Mouse (Mus musculus): ENCODE data around the gene Atf6.

Gene Atf6

GRCm38 (mm10) chr1:170709034-170709433 is 158.5 kb downstream of the Atf6 start:
- DNase-seq (ENCODE audit: low read depth, low spot score) = no peak

- no peak for DNase-seq (ENCODE audit: low read depth, low spot score)
Measured at GRCm38 (mm10) chr1:170706046-170706445, 161.5 kb downstream of the Atf6 start.

- no peak for DNase-seq (ENCODE audit: low read depth, low spot score)
Measured at GRCm38 (mm10) chr1:170704911-170705594, 162.5 kb downstream of the Atf6 start.

GRCm38 (mm10) chr1:170704103-170704502 is 163.5 kb downstream of the Atf6 start:
- no peak for DNase-seq (ENCODE audit: low read depth, low spot score)

GRCm38 (mm10) chr1:170702958-170703357 is 164.6 kb downstream of the Atf6 start:
- no peak for DNase-seq (ENCODE audit: low read depth, low spot score)

GRCm38 (mm10) chr1:170702263-170702662 is 165.3 kb downstream of the Atf6 start:
- DNase-seq (ENCODE audit: low read depth, low spot score) = no peak

- no peak for DNase-seq (ENCODE audit: low read depth, low spot score)
Measured at GRCm38 (mm10) chr1:170701582-170701981, 166.0 kb downstream of the Atf6 start.

- no peak for DNase-seq (ENCODE audit: low read depth, low spot score)
Measured at GRCm38 (mm10) chr1:170701178-170701577, 166.4 kb downstream of the Atf6 start.

- DNase-seq (ENCODE audit: low read depth, low spot score) = no peak
Measured at GRCm38 (mm10) chr1:170700496-170701027, 167.0 kb downstream of the Atf6 start.

GRCm38 (mm10) chr1:170699553-170699952 is 168.0 kb downstream of the Atf6 start:
- no peak for DNase-seq (ENCODE audit: low read depth, low spot score)

GRCm38 (mm10) chr1:170698771-170699170 is 168.8 kb downstream of the Atf6 start:
- DNase-seq (ENCODE audit: low read depth, low spot score) = no peak

- no peak for DNase-seq (ENCODE audit: low read depth, low spot score)
Measured at GRCm38 (mm10) chr1:170697771-170698356, 169.7 kb downstream of the Atf6 start.

- no peak for DNase-seq (ENCODE audit: low read depth, low spot score)
Measured at GRCm38 (mm10) chr1:170696996-170697395, 170.6 kb downstream of the Atf6 start.

- DNase-seq (ENCODE audit: low read depth, low spot score) = no peak
Measured at GRCm38 (mm10) chr1:170695326-170695725, 172.2 kb downstream of the Atf6 start.

- DNase-seq (ENCODE audit: low read depth, low spot score) = no peak
Measured at GRCm38 (mm10) chr1:170694821-170695291, 172.7 kb downstream of the Atf6 start.

- DNase-seq (ENCODE audit: low read depth, low spot score) = no peak
Measured at GRCm38 (mm10) chr1:170691301-170691700, 176.3 kb downstream of the Atf6 start.

- no peak for DNase-seq (ENCODE audit: low read depth, low spot score)
Measured at GRCm38 (mm10) chr1:170689773-170690172, 177.8 kb downstream of the Atf6 start.

GRCm38 (mm10) chr1:170683863-170684262 is 183.7 kb downstream of the Atf6 start:
- no peak for DNase-seq (ENCODE audit: low read depth, low spot score)

GRCm38 (mm10) chr1:170679624-170680023 is 187.9 kb downstream of the Atf6 start:
- DNase-seq (ENCODE audit: low read depth, low spot score) = no peak

- no peak for DNase-seq (ENCODE audit: low read depth, low spot score)
Measured at GRCm38 (mm10) chr1:170678861-170679260, 188.7 kb downstream of the Atf6 start.

- no peak for DNase-seq (ENCODE audit: low read depth, low spot score)
Measured at GRCm38 (mm10) chr1:170677681-170678080, 189.9 kb downstream of the Atf6 start.

GRCm38 (mm10) chr1:170674184-170674775 is 193.3 kb downstream of the Atf6 start:
- DNase-seq (ENCODE audit: low read depth, low spot score) = no peak

- no peak for DNase-seq (ENCODE audit: low read depth, low spot score)
Measured at GRCm38 (mm10) chr1:170665200-170665599, 202.4 kb downstream of the Atf6 start.
